Mouse (Mus musculus): ENCODE results near the gene Eif3j1. TPM values are rescaled to one million over a fixed set of nuclear protein-coding genes. Genes with fewer than 3 reads are reported as not detected.
"Not testable (repeated sequence)": the region's sequence is repeated elsewhere in the genome, so short reads cannot be mapped to it uniquely, and the experiment has no call there.

Eif3j1 gene
- 14.5 and 16.0 TPM in 2 replicates for polyA plus RNA-seq (2014; fragmentation: Nextera tagmentation; extraction: Ambion mirVana)

DNA sequence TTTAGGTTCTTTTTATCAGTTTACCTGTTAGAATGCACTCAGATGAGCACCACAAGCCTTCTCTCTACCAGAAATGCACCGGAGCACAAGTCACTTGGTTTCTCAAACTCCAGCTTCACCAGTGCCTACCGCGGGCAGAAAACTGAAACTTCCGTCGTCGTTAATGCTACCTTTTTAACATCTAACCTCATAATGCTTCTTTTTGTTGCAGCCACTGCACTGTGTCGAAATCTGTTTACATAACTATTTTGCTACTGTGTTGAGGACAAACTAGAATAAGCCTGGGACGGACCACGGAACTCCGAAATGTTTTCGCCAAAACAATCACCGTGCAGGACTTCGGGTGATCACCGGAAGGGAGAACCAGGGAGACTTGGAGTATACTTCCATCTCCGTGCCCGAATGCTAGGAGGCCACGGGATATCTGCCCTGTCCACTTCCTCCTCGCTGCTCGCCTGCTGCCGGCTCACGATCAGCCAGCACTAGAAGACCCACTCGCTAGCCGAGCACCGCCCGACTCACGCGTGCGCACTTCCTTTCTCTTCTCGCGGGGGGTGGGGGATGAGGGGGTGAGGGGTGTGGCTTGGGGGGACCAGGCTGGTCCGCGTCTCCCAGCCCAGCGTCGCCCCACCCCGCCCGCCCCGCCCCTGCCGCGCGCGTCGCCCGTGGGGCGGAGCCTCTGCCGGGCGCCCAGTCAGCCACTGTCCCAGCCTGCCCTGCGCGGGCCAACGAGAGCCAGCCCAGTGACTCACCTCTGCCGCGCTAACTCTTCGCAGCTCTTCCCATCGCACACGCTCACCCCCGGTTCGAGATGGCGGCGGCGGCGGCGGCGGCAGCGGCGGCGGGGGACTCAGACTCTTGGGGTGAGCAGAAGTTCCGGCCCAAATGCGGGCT lies at the start of gene Eif3j1:
TSS of gene Eif3j1 (plus strand) at position 685 of the 894 bp plus-strand sequence.
- Histone ChIP-seq H3K36me3 (ENCODE audit: control insufficient read depth, insufficient read depth, low read length) (no peaks in the 10 kb centered on the region), H3K9ac (ENCODE audit: low read length) (peak within 1 kb of the TSS; percentile 79), H3K4me1 (replicated peaks; ENCODE audit: control insufficient read depth, insufficient read depth, low read length) (no peaks in the 10 kb centered on the region), H3K27ac (ENCODE audit: low read depth, low read length) (peak within 1 kb of the TSS; percentile 70), H3K27me3 (ENCODE audit: control insufficient read depth, insufficient read depth, low read length) (no peaks in the 10 kb centered on the region), H3K4me3 (ENCODE audit: low read depth, low read length) (peak within 1 kb of the TSS; percentile 87), H3K4me2 (ENCODE audit: low read depth, low read length, severe bottlenecking) (peak within 1 kb of the TSS; percentile 78), H3K9me3 (ENCODE audit: control insufficient read depth, low read length) (no peaks in the 10 kb centered on the region)
- DNase-seq (ENCODE audit: low spot score) = peak; percentile 97
- WGBS = 0% methylated on average over 51 of the region's 67 CpGs
- peak; percentile 99 for ATAC-seq (replicated peaks; ENCODE audit: low FRiP score)

- ATAC-seq (replicated peaks; ENCODE audit: low FRiP score) (no peak), DNase-seq (ENCODE audit: low spot score) (no peak)
- no peak overlapping the region for H3K27ac ChIP-seq (ENCODE audit: low read depth, low read length)
- no peaks in the 10 kb centered on the region for H3K9me3 ChIP-seq (ENCODE audit: control insufficient read depth, low read length)
- no peak overlapping the region for H3K4me3 ChIP-seq (ENCODE audit: low read depth, low read length)
- no peak overlapping the region for H3K4me2 ChIP-seq (ENCODE audit: low read depth, low read length, severe bottlenecking)
- 98% methylated on average over 1 of the region's 1 CpGs for WGBS
- no peaks in the 10 kb centered on the region for H3K27me3 ChIP-seq (ENCODE audit: control insufficient read depth, insufficient read depth, low read length)
- no peak overlapping the region for H3K9ac ChIP-seq (ENCODE audit: low read length)
- H3K4me1 ChIP-seq (replicated peaks; ENCODE audit: control insufficient read depth, insufficient read depth, low read length) = no peaks in the 10 kb centered on the region
- no peaks in the 10 kb centered on the region; the same call in 1 of the 2 replicates for H3K36me3 ChIP-seq (ENCODE audit: control insufficient read depth, insufficient read depth, low read length)
Observed at GRCm38 (mm10) chr2:121995738-121996137, 32.6 kb upstream of the Eif3j1 start.

DNA sequence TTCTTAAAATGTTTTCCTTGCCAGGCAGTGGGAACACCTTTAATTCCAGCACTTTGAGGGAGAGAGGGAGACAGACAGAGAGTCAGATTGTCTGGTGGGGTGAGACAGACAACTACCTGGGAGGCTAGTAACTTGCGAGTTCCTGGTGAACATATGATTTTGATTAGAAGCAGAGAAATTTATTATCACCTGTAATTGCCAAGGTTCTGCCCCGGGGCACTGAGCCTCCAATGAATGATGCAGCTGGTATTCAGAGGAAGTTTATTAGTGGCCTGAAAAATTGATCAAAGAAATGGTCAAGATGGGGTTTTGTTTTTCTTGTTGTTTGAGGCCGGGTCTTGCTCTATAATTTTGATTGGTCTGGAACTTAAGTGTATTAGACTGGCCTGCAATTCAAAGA lies 19.5 kb upstream of the Eif3j1 start:
- Histone ChIP-seq H3K4me1 (replicated peaks; ENCODE audit: control insufficient read depth, insufficient read depth, low read length) (no peaks in the 10 kb centered on the region), H3K27ac (ENCODE audit: low read depth, low read length) (no peak overlapping the region), H3K9me3 (ENCODE audit: control insufficient read depth, low read length) (no peaks in the 10 kb centered on the region), H3K4me2 (ENCODE audit: low read depth, low read length, severe bottlenecking) (no peak overlapping the region), H3K27me3 (ENCODE audit: control insufficient read depth, insufficient read depth, low read length) (no peaks in the 10 kb centered on the region), H3K9ac (ENCODE audit: low read length) (no peak overlapping the region), H3K4me3 (ENCODE audit: low read depth, low read length) (no peak overlapping the region), H3K36me3 (ENCODE audit: control insufficient read depth, insufficient read depth, low read length) (peaks cover 5% of the 10 kb centered on the region; the same call in 1 of the 2 replicates)
- DNase-seq (ENCODE audit: low spot score) (no peak), ATAC-seq (replicated peaks; ENCODE audit: low FRiP score) (no peak)
- 89% methylated on average over 3 of the region's 3 CpGs for WGBS

GRCm38 (mm10) chr2:122011441-122011840 lies 16.9 kb upstream of the Eif3j1 start:
- Histone ChIP-seq H3K4me3 (ENCODE audit: low read depth, low read length) (no peak overlapping the region), H3K27me3 (ENCODE audit: control insufficient read depth, insufficient read depth, low read length) (no peaks in the 10 kb centered on the region), H3K4me2 (ENCODE audit: low read depth, low read length, severe bottlenecking) (no peak overlapping the region), H3K27ac (ENCODE audit: low read depth, low read length) (no peak overlapping the region), H3K4me1 (replicated peaks; ENCODE audit: control insufficient read depth, insufficient read depth, low read length) (no peaks in the 10 kb centered on the region), H3K9me3 (ENCODE audit: control insufficient read depth, low read length) (no peaks in the 10 kb centered on the region), H3K9ac (ENCODE audit: low read length) (no peak overlapping the region), H3K36me3 (ENCODE audit: control insufficient read depth, insufficient read depth, low read length) (peaks cover 5% of the 10 kb centered on the region; the same call in 1 of the 2 replicates)
- ATAC-seq (replicated peaks; ENCODE audit: low FRiP score) = no peak
- WGBS = 93% methylated on average over 7 of the region's 7 CpGs
- no peak for DNase-seq (ENCODE audit: low spot score)

DNA sequence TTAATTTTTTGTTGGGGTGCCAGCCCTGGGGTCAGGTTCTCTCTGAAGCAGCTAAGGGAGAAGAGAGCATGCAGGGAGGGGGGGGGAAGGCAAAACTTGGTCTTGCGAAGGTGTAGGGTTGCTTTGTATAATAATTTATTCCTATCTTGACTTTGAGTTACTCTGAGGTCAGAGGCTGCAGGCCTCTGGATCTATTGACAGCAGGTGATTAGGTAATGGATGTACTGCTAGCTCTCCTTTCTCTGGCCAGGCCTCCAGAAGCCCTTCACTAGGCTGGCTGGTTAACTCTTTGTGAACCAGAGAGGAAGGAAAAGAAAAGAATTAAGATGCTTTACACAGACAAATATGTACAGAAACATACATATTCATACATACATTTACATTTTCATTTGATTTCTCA lies 9.6 kb upstream of the Eif3j1 start:
- H3K9me3 ChIP-seq (ENCODE audit: control insufficient read depth, low read length) = no peaks in the 10 kb centered on the region
- WGBS = 73% methylated on average over 1 of the region's 1 CpGs
- H3K4me3 ChIP-seq (ENCODE audit: low read depth, low read length) = no peak overlapping the region
- no peaks in the 10 kb centered on the region; the same call in 1 of the 2 replicates for H3K36me3 ChIP-seq (ENCODE audit: control insufficient read depth, insufficient read depth, low read length)
- no peaks in the 10 kb centered on the region for H3K27me3 ChIP-seq (ENCODE audit: control insufficient read depth, insufficient read depth, low read length)
- no peak for ATAC-seq (replicated peaks; ENCODE audit: low FRiP score)
- H3K4me2 ChIP-seq (ENCODE audit: low read depth, low read length, severe bottlenecking) = no peak overlapping the region
- no peak for DNase-seq (ENCODE audit: low spot score)
- H3K9ac ChIP-seq (ENCODE audit: low read length) = no peak overlapping the region
- H3K27ac ChIP-seq (ENCODE audit: low read depth, low read length) = no peak overlapping the region
- no peaks in the 10 kb centered on the region for H3K4me1 ChIP-seq (replicated peaks; ENCODE audit: control insufficient read depth, insufficient read depth, low read length)

DNA sequence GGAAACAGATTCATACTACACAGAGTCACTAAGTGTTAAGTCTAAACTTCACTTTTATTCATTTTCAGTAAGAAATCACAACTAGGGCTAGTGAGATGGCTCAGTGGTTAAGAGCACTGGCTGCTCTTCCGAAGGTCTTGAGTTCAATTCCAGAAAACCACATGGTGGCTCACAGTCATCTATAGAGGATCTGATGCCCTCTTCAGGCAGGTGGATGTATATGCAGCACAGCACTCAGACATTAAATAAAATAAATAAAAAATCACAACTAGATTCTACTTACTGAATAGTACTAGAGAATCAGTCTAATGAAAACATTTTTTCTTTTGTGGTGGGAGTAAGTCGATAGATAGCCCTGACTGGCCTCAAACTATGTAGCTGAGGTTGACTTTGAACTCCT lies 6.1 kb upstream of the Eif3j1 start:
- no peak overlapping the region for H3K9ac ChIP-seq (ENCODE audit: low read length)
- H3K4me2 ChIP-seq (ENCODE audit: low read depth, low read length, severe bottlenecking) = no peak overlapping the region
- DNase-seq (ENCODE audit: low spot score) (no peak), ATAC-seq (replicated peaks; ENCODE audit: low FRiP score) (no peak)
- H3K9me3 ChIP-seq (ENCODE audit: control insufficient read depth, low read length) = no peaks in the 10 kb centered on the region
- H3K36me3 ChIP-seq (ENCODE audit: control insufficient read depth, insufficient read depth, low read length) = no peaks in the 10 kb centered on the region
- no peaks in the 10 kb centered on the region for H3K27me3 ChIP-seq (ENCODE audit: control insufficient read depth, insufficient read depth, low read length)
- H3K27ac ChIP-seq (ENCODE audit: low read depth, low read length) = no peak overlapping the region
- no peaks in the 10 kb centered on the region for H3K4me1 ChIP-seq (replicated peaks; ENCODE audit: control insufficient read depth, insufficient read depth, low read length)
- H3K4me3 ChIP-seq (ENCODE audit: low read depth, low read length) = no peak overlapping the region
- 88% methylated on average over 2 of the region's 2 CpGs for WGBS

GRCm38 (mm10) chr2:122027091-122027490 lies 1.3 kb upstream of the Eif3j1 start:
- DNase-seq (ENCODE audit: low spot score) = not testable (repeated sequence)
- WGBS = 94% methylated on average over 10 of the region's 10 CpGs

DNA sequence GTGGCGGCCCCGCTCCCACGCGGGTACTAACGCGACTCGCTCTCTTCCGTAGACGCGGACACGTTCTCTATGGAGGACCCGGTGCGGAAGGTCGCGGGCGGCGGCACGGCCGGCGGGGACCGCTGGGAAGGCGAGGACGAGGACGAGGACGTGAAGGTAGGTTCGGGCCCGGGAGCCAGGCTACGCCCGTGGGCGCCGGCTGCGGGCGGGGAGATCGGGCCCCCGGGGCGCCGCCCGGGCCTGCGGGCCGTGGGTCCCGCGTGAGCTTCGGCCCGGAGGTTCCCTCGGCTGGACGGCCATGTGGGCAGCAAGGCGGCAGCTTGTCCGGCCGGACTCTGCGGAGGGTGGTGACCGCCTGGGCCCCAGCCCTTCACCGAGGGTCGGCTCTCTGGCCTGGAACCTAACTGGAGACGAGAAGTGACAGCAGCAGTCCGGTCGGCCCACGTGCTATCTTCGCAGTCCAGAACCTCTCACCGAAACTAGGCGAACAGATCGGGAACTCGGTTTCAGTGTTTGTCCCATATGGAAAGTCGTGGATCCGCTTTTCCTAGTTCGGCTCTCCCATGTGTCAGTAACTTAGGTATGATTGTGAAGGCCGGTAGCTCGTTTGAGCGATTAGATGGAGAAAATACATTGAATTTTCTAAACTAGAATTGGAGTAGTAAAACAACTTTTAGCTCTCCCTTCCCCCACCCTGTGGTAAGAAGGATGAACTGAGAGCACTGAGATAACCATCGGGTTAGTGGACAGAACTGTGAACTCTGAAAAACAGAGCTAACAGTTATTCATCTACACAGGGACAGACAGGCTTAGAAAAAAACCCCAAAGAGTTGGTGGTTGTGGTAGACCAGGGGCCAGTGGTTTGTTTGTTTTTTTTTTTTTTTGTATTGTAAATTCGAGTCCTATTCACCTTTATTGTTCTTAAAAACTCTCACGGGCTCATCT lies 682 bp downstream of the Eif3j1 start:
- H3K4me2 ChIP-seq (ENCODE audit: low read depth, low read length, severe bottlenecking) = peak overlapping the region; percentile 78
- H3K27me3 ChIP-seq (ENCODE audit: control insufficient read depth, insufficient read depth, low read length) = no peaks in the 10 kb centered on the region
- H3K4me1 ChIP-seq (replicated peaks; ENCODE audit: control insufficient read depth, insufficient read depth, low read length) = no peaks in the 10 kb centered on the region
- peak; percentile 72 for ATAC-seq (replicated peaks; ENCODE audit: low FRiP score)
- H3K27ac ChIP-seq (ENCODE audit: low read depth, low read length) = peak overlapping the region; percentile 70
- peak overlapping the region; percentile 79 for H3K9ac ChIP-seq (ENCODE audit: low read length)
- H3K4me3 ChIP-seq (ENCODE audit: low read depth, low read length) = peak overlapping the region; percentile 87
- H3K36me3 ChIP-seq (ENCODE audit: control insufficient read depth, insufficient read depth, low read length) = no peaks in the 10 kb centered on the region
- no peaks in the 10 kb centered on the region for H3K9me3 ChIP-seq (ENCODE audit: control insufficient read depth, low read length)
- peak; percentile 78 for DNase-seq (ENCODE audit: low spot score)
- WGBS = 1% methylated on average over 70 of the region's 71 CpGs

More at GRCm38 (mm10) chr2:122027091-122027490, 1.3 kb upstream of the Eif3j1 start:
- not testable (repeated sequence) for H3K36me3 ChIP-seq (ENCODE audit: control insufficient read depth, insufficient read depth, low read length); H3K27me3 ChIP-seq (ENCODE audit: control insufficient read depth, insufficient read depth, low read length); H3K9me3 ChIP-seq (ENCODE audit: control insufficient read depth, low read length); H3K9ac ChIP-seq (ENCODE audit: low read length); H3K4me3 ChIP-seq (ENCODE audit: low read depth, low read length); H3K4me2 ChIP-seq (ENCODE audit: low read depth, low read length, severe bottlenecking); ATAC-seq (replicated peaks; ENCODE audit: low FRiP score); H3K4me1 ChIP-seq (replicated peaks; ENCODE audit: control insufficient read depth, insufficient read depth, low read length); H3K27ac ChIP-seq (ENCODE audit: low read depth, low read length)

Data from forebrain, embryonic 11.5 days (tissue).